In genomic region chr10:128368402-128369217, GRCm38 (mm10) we compare ENCODE assay signal across 1 mouse cellular context.
TF ChIP-seq lines count a peak whose summit lies in the region.

Coq10a (minus strand) TSS chr10:128368997.

TF ChIP-seq in MEL, 35 proteins besides CTCF, POLR2A, EP300 and RAD21 (continued from another document):
- TF ChIP-seq MEF2A (IDR thresholded peaks at IDR 0.05; ENCODE audit: extremely low read depth, insufficient replicate concordance, low read depth, low read length, poor library complexity, severe bottlenecking) (no peak), MAFK (IDR thresholded peaks at IDR 0.05; ENCODE audit: borderline replicate concordance, low read depth, low read length) (no peak), ZC3H11A (IDR thresholded peaks at IDR 0.05; ENCODE audit: low read depth, low read length) (no peak), ETS1 (IDR thresholded peaks at IDR 0.05; ENCODE audit: low read depth, low read length) (no peak), MYC (IDR thresholded peaks at IDR 0.05; ENCODE audit: low read depth, low read length) (0 out of 2 replicates have a peak, but pooled peaks have one; percentile 23)
